Mouse (Mus musculus) A20 (cell line): ENCODE measurements around the gene Reg2.
"Not testable (repeated sequence)": the region's sequence is repeated elsewhere in the genome, so short reads cannot be mapped to it uniquely, and the experiment has no call there.

ENCODE experiments used
- DNase-seq: peaks from one replicate; pipeline ENCODE4 v3.0.0-alpha.2; 2011; ENCODE audit warnings: low read depth, low spot score

The Reg2 gene

DNA sequence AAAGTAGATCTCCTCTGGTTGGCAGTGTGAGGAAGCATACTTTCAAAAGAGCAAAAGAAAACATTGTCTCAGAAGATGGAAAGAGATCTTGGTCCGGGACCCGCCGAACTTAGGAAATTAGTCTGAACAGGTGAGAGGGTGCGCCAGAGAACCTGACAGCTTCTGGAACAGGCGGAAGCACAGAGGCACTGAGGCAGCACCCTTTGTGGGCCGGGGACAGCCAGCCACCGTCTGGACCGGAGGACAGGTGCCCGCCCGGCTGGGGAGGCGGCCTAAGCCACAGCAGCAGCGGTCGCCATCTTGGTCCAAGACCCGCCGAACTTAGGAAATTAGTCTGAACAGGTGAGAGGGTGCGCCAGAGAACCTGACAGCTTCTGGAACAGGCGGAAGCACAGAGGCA, at the start of gene Reg2:
TSS of gene Reg2 (plus strand) at position 301 of the 400 bp plus-strand sequence.
- DNase-seq: not testable (repeated sequence)

DNA sequence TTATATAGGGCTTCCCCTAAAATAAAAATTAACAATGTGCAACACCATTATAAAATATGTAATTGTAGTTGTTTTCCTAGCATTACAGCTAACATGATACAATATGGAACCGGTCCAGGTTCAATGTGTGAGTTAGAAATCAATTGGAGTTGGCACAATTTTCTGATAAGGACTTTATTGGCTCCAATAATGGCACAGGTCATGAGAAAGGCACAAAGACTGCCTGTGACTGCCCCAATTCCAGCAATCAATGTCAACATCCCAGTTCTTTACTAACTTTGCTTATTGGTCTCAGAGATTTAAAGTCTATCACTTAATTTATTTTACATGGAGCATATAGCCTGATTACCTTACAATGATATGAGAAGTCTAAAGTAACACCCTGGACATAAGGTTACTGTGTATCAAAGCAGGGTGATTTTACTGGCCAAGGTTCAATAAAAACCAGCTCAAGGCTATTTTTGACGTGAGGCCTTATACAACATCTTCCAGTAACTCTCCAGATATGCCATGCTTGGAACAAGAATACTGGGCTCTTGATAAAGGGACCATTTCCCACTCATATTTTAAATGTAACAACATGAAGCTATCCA, 33.4 kb upstream of the Reg2 start:
- DNase-seq: no peak

DNA sequence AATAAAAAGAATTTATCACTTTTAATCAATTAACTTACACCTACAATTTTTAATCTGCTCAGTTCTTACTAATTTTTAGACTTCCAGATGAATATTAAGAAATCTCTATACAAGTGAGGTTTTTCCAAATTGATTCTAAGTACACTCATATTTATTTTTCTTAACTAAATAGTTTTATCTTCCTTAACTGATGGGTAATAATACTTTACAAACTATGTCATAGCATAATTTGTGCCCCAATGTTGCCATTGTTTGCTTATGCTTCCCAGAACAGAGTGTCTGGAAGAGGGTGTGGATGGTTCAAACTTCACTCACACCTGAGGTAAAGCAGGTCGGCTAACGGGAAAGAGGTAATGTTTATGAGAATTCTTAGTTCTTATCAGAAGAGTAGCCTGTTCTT, 25.1 kb upstream of the Reg2 start, which contains the start of gene Reg3b:
TSS of gene Reg3b (plus strand) at position 301 of the 400 bp plus-strand sequence.
- DNase-seq: no peak

DNA sequence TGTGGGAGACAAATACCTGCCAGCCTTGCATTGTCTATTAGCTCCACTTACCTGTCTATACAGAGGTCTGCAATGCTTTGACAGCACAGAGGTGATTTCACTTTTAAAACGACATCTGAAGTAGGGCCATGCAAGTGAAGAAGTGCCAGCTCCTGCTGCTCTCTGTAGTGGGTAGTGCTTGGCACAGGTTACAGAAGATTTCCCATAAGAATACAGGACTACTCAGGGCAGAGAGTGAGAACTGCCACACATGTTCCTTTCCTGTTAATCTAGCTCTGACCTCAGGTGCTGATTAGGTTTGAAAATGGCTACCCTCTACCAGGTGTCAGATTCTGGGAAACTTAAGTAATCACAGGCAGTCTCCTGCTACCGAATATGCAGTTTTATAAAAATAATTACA, 16.7 kb upstream of the Reg2 start, which contains the start of gene Reg3d:
TSS of gene Reg3d (minus strand) at position 101 of the 400 bp plus-strand sequence.
- DNase-seq: no peak

DNA sequence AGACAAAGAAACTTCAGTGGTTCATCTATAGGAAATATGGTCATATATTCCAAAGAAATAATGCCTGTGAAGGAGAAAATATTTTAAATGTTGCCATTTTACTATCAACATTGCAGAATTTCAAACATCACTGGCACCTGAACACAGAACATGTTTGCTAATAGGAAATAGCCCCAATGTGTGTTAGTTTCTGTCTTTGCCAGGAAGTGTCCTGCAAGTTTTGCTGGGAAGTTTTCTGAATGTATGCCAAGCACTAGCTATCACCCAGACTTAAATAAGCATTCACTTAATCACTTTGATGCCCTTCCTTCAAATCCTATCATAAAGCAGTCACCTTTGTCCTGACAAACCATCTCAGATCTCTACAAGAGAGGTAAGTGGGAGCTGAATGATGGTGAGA, 15.0 kb upstream of the Reg2 start, which contains the start of gene Reg3a:
TSS of gene Reg3a (plus strand) at position 301 of the 400 bp plus-strand sequence.
- no peak for DNase-seq

DNA sequence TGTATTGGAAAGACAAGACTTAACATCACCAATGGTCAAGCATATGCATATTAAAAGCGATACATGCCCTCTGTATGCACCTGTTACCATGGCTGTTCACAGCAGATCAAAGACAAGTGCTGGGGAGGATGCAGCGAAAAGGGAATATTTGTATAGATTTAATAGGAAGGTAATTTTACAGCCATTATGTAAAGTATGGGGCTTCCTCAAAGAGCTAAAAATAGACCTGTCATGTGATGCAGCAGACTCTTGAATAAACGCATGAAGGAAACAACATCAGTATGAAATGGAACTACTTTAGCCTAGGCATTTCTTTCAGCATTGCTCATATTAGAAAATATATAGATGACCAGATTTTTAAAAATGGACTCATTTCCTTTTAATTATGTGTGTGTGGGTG, 9.8 kb upstream of the Reg2 start:
- no peak for DNase-seq

DNA sequence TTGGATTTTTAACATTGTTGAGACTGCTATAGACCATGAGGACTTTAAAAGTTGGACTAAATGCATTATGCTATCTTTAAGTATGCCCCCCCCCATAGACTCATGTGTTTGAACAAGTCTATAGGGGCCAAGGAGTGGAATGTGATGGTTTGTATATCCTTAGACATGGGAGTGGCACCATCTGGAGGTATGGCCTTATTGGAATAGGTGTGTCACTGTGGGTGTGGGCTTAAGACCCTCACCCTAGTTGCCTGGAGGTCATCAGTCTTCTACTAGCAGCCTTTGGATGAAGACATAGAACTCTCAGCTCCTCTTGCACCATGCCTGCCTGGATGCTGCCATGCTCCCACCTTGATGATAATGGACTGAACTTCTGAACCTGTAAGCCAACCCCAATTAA, 27.0 kb downstream of the Reg2 start, which contains the start of gene Reg1:
TSS of gene Reg1 (plus strand) at position 301 of the 400 bp plus-strand sequence.
- DNase-seq: not testable (repeated sequence)

DNA sequence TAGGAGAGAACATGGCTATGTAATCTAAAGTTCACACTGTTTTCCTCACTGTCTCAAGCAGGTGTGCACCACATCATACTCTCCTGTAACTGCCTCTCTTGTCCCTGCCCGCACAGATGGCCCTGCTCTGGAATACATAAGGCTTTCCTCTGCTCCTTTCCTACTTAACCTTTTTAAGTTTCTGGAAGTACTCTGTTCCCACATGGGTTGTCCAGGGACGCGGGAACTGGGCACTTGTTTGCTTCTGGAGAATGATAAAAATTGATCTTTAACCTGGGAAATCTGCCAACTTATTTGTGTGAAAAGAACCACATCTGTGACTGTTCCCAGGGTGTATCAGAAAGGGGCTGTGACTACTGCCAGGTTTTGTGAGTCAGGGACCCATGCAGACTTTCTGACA, 30.1 kb downstream of the Reg2 start:
- no peak for DNase-seq

DNA sequence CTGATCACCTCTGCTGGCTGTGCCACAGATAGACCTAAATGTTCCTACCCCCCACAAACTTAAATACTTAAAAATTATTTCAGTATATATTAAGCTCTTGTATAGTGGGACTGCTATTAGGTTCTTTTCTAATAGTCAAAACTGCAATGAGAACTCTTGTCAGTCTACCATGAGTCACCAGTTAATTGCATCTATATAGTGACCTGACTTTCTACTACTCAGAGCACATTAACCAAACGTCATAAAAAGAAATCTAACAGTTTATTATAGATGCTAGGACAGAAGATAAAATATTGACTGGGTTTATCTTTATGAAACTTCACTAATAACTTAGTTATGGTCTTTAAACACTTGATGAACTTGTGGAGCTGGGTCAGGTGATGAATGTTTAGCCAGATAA, 51.8 kb downstream of the Reg2 start:
- DNase-seq: no peak

DNA sequence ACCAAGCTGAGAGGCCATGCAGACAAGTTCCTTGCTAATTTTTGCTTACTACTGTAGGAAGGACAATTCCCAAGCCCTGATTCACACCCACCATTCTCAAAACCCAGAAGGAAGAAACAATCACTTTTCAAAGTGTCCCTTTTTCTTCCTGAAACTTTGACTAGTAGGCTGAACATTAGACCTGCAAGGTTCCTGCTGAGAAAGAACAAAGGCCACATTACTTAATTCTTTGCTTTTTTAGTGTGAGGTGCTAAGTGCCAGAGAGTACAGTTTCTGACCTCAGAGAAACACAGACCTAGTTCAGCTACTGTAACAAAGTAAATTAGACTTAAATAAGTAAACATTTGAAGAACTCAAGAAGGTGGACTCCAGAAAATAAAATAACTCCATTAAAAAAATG, 53.0 kb downstream of the Reg2 start:
- no peak for DNase-seq

DNA sequence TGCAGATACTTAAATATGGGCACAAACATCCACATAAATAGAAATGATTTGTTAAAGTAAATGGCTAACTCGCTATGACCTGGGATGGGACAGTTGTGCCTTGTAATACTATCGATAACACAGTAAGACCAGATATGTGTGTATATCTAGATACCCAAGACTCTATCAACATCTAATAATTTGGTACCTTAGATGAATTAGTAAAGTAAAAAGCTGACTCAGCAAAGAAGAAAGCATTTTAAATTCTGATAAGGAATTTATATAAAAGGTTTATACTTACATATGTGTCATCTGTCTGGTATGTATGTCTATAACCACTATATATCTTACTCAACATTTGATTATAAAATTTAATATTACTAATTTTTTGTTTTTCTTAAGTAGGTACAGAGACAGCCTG, 57.4 kb downstream of the Reg2 start:
- DNase-seq: no peak
